Mouse (Mus musculus) gastrocnemius, postnatal 10 days (tissue): Measurements from ENCODE around the gene Ifi203. TPM values are rescaled to one million over a fixed set of nuclear protein-coding genes. Genes with fewer than 3 reads are reported as not detected.
"Not testable (repeated sequence)": the region's sequence is repeated elsewhere in the genome, so short reads cannot be mapped to it uniquely, and the experiment has no call there.

ENCODE experiments used
- DNase-seq: peaks from one replicate; pipeline ENCODE4 v3.0.0; 2021; ENCODE audit warnings: mixed read lengths
- total RNA-seq, 2 experiments: library from RNA; stranded (reverse); gene quantifications; 2 replicates each; pipeline ENCODE4 v1.2.3; 2021

The Ifi203 gene
- total RNA-seq, 2 experiments from 2014 or later, result 3.3 to 5.5 TPM

DNA sequence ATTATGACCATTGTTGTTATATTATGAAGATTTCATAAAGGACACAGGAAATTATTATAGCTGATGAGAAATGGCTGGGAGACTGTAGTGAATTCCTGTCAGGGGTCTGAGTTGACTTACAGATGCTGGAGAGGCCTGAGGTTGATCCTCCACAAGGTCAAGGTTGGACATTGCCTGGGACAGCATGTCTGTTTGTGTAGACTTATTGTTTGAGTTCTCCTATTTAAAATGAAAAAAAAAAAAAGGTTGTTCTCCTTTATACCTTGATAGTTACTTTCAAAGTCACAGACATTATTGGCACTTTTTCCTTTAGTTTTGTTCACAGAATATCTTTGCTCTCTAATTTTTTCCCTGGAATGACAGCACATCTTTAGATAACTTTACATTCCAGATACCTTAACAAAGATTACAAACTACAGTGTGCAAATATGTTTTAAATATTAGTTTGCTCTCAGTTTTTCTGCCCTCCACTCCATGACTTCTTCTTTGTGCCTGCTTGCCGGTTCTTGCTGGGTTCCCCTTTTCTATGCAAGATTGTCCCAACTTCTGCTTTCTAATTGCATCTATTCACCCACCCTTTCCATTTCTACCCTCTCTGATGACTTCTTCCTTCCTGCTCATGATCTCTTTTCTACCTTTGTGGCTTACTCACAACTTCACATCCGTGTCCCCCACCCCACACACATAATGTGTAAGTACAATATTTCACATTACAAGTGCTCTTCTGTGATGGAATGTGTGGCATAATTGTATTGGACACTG lies 55.3 kb downstream of the Ifi203 start:
- DNase-seq, result not testable (repeated sequence)

DNA sequence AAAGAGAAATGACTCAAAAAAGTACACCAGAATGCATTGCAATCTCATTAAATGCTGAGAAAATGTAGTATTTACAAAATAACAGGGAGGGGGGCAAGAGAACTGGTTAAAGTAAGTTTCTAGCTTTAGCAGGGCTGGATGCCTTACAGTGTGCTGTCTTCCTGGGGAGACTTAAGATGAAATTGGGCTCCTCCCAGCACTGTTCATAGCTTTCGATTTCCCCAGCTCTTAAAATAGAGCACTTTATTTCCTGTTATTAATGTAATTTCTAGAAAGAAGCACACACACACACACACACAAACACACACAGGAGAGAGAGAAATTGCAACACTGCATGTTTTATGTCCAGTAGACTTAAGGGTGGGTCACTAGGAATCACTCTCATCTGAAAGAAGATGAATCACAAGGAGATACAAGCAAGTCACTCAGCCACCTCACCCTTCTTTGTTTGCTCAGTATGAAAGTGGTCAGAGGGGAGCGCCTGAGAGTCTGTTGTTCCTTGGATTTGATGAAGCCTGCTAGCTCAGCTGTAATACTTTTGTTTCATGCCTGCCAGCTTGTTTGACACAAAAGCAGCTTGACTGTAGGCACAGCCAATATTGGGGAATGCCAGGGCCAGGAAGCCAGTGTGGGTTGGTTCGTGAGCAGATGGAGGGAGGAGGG lies 62.3 kb downstream of the Ifi203 start:
- not testable (repeated sequence) for DNase-seq

DNA sequence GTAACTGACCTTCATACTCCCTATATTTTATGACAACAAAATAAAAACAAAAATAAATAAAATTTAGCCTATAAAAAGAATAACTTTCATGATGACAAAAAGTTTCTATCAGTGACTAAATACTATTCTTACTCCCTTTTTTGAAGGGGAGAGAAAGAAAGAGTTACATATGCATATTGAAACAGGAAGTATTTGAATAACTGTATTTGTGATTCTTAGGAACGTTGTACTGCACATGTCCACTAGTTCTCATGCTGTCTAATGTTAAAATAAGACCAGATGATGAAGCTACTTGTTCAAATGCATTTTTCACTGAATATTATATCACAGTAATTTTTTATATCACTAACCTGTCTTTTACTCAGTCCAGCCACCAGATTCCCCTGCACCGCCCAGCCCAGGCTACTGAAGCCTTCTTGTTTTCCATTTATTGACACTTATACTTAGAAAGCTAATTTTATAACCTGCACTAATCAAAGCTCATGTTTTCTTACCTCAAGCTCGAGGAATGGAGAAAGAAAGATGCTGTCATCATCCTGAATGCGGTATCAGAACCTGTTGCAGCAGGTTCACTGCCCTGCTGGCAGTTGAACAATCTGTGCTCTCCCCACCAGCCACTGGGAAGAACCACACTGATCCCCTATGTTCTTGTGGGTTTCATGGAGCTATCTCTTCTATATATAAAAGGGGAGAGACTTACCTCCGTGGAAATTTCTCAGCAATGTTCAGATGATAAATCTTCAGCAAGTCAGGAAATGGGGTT lies 63.1 kb downstream of the Ifi203 start:
- not testable (repeated sequence) for DNase-seq

DNA sequence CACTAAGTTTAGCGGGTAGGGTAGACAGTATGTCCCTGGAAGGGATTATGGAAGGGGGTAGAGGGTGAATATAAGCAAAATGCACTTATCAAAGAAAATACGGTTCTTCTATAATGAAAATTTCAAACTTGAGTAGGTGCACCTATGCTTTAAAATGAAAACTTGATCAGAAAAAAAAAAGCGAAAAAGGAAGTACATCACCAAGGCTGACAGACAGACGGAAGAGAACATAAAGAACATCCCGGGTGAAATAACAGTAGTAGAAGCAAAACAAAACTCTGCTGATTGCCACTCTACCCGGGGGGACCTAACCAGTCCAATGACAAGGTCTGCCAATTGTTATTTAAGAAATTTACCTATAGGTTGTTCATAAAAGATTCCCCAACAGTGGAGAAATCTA lies 64.2 kb downstream of the Ifi203 start:
- not testable (repeated sequence) for DNase-seq

DNA sequence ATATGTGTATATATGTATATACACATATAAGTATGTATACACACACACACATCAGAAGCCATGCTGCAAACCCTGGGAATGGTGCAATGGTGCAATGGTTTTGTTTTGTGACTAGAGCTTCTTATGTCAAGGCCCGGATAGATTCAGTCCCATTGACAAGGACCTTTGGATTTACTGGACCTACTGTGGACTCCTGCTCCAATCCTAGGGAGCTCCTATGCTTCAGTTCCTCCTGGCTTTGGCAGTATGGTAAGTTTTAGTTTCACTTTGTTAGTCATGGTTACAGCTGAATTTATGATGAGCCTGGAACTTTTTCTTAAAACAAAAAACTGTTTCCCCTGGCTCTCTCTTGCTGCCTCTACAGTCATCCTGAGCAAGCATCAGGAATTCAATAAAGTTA lies 65.3 kb downstream of the Ifi203 start:
- not testable (repeated sequence) for DNase-seq

Other genes with a start within 250 kb of the Ifi203 start
- gene Ifi207, start 200.9 kb downstream of the Ifi203 start, total RNA-seq, result 1 to 10 TPM; 1.6 to 2.6 TPM
- 1 to 10 TPM; 2.0 to 2.7 TPM for gene Ifi204, start 175.7 kb downstream of the Ifi203 start, total RNA-seq
- gene Ifi211, start 29.6 kb downstream of the Ifi203 start, total RNA-seq, result under 1 TPM; 0.38 to 0.68 TPM
- 1 to 10 TPM; 5.1 to 7.8 TPM for gene Mndal, start 181 bp downstream of the Ifi203 start, total RNA-seq
- not detected for gene Ifi202b, start 40.1 kb upstream of the Ifi203 start, total RNA-seq
- 1 to 10 TPM; 1.7 to 2.3 TPM for gene Ifi205, start 89.1 kb upstream of the Ifi203 start, total RNA-seq
- gene Olfr433, start 98.0 kb upstream of the Ifi203 start, total RNA-seq, result not detected
- not detected for gene Olfr432, start 106.5 kb upstream of the Ifi203 start, total RNA-seq
- not detected for gene Olfr430, start 123.9 kb upstream of the Ifi203 start, total RNA-seq
- not detected for gene Olfr429, start 141.7 kb upstream of the Ifi203 start, total RNA-seq
- gene Olfr427, start 154.2 kb upstream of the Ifi203 start, total RNA-seq, result not detected
- not detected for gene Olfr231, start 178.5 kb upstream of the Ifi203 start, total RNA-seq
- gene Olfr424, start 188.8 kb upstream of the Ifi203 start, total RNA-seq, result not detected
- gene Olfr420, start 213.0 kb upstream of the Ifi203 start, total RNA-seq, result not detected
- gene Spta1, start 230.1 kb upstream of the Ifi203 start, total RNA-seq, result 1 to 10 TPM in 1 of 2 experiments, under 1 TPM in 1; 0.26 to 1.5 TPM